Mouse (Mus musculus) heart, embryonic 12.5 days (tissue): ENCODE results near the gene Lmo3. TPM values are rescaled to one million over a fixed set of nuclear protein-coding genes. Genes with fewer than 3 reads are reported as not detected.

Experiments
- ATAC-seq: fragments of 200-750 bp; cut with Nextera tagmentation; 2 replicates; pipeline ENCODE4 v1.8.0; 2017; ENCODE audit warnings: moderate TSS enrichment, moderate library complexity; ENCODE audit not compliant: insufficient number of reproducible peaks, low FRiP score
- H3K27ac ChIP-seq: fragments of 300-500 bp; sonication (generic); 2 replicates; pipeline ENCODE4 v1.5.1; 2016; ENCODE audit warnings: mild to moderate bottlenecking, moderate library complexity; ENCODE audit not compliant: poor library complexity, severe bottlenecking
- H3K27me3 ChIP-seq: fragments of 300-500 bp; sonication (generic); replicated peaks from 2 replicates; pipeline ENCODE4 v1.6.1; 2016; ENCODE audit warnings: mild to moderate bottlenecking, moderate library complexity
- H3K36me3 ChIP-seq: fragments of 300-500 bp; sonication (generic); 2 replicates; pipeline ENCODE4 v1.6.1; 2016; ENCODE audit warnings: mild to moderate bottlenecking, moderate library complexity
- H3K4me1 ChIP-seq: fragments of 300-500 bp; sonication (generic); replicated peaks from 2 replicates; pipeline ENCODE4 v1.6.1; 2016; ENCODE audit warnings: mild to moderate bottlenecking
- H3K4me2 ChIP-seq: fragments of 300-500 bp; sonication (generic); 2 replicates; pipeline ENCODE4 v1.6.1; 2016; ENCODE audit warnings: mild to moderate bottlenecking, moderate library complexity
- H3K4me3 ChIP-seq: fragments of 300-500 bp; sonication (generic); 2 replicates; pipeline ENCODE4 v1.5.1; 2016; ENCODE audit warnings: mild to moderate bottlenecking
- H3K9ac ChIP-seq: fragments of 300-500 bp; sonication (generic); 2 replicates; pipeline ENCODE4 v1.6.1; 2016; ENCODE audit warnings: mild to moderate bottlenecking, moderate library complexity
- H3K9me3 ChIP-seq: fragments of 300-500 bp; sonication (generic); replicated peaks from 2 replicates; pipeline ENCODE4 v1.6.1; 2016; ENCODE audit warnings: mild to moderate bottlenecking, moderate library complexity
- WGBS: fragments of 180-500 bp; shearing (Covaris S2); methylation state at CpG from one replicate; pipeline ENCODE4 v1.1.7; 2016; 5-methylcytosine and 5-hydroxymethylcytosine counted together
- polyA plus RNA-seq: library from polyadenylated mRNA; unstranded; fragments of >200 nt; fragmentation: Nextera tagmentation; extraction: Ambion mirVana; gene quantifications from 2 replicates; pipeline ENCODE4 v1.2.1, GENCODE M21; 2016

The Lmo3 gene
- polyA plus RNA-seq, 1 experiment from 2014 or later, result 1.4 TPM

GRCm38 (mm10) chr6:138371176-138371575 lies 210.6 kb downstream of the Lmo3 start:
- Histone ChIP-seq H3K9me3 (no peaks in the 10 kb centered on the region), H3K9ac (no peak overlapping the region), H3K4me2 (no peak overlapping the region), H3K36me3 (no peaks in the 10 kb centered on the region), H3K27me3 (no peaks in the 10 kb centered on the region), H3K4me1 (no peaks in the 10 kb centered on the region), H3K27ac (no peak overlapping the region), H3K4me3 (no peak overlapping the region)
- WGBS, result 67% methylated on average over 2 of the region's 2 CpGs
- no peak for ATAC-seq

GRCm38 (mm10) chr6:138364111-138364510 lies 217.7 kb downstream of the Lmo3 start:
- H3K4me3 ChIP-seq, result no peak overlapping the region
- H3K27ac ChIP-seq, result no peak overlapping the region
- ATAC-seq, result no peak
- H3K27me3 ChIP-seq, result no peaks in the 10 kb centered on the region
- H3K9me3 ChIP-seq, result no peaks in the 10 kb centered on the region
- no peaks in the 10 kb centered on the region for H3K36me3 ChIP-seq
- no peaks in the 10 kb centered on the region for H3K4me1 ChIP-seq
- no peak overlapping the region for H3K9ac ChIP-seq
- H3K4me2 ChIP-seq, result no peak overlapping the region
- WGBS, result 51% methylated on average over 5 of the region's 5 CpGs

GRCm38 (mm10) chr6:138350587-138351345 lies 231.0 kb downstream of the Lmo3 start:
- Histone ChIP-seq H3K36me3 (no peaks in the 10 kb centered on the region), H3K9ac (no peak overlapping the region), H3K9me3 (no peaks in the 10 kb centered on the region), H3K4me1 (no peaks in the 10 kb centered on the region), H3K27me3 (no peaks in the 10 kb centered on the region), H3K27ac (no peak overlapping the region), H3K4me3 (no peak overlapping the region), H3K4me2 (no peak overlapping the region)
- ATAC-seq, result no peak
- WGBS, result 75% methylated on average over 3 of the region's 3 CpGs

GRCm38 (mm10) chr6:138346558-138346957 lies 235.2 kb downstream of the Lmo3 start:
- Histone ChIP-seq H3K27ac (no peak overlapping the region), H3K9me3 (peaks cover 11% of the 10 kb centered on the region), H3K36me3 (no peaks in the 10 kb centered on the region), H3K4me2 (no peak overlapping the region), H3K27me3 (no peaks in the 10 kb centered on the region), H3K4me3 (no peak overlapping the region), H3K9ac (no peak overlapping the region), H3K4me1 (no peaks in the 10 kb centered on the region)
- no peak for ATAC-seq
- WGBS, result 68% methylated on average over 4 of the region's 4 CpGs

GRCm38 (mm10) chr6:138335858-138336257 lies 245.9 kb downstream of the Lmo3 start:
- Histone ChIP-seq H3K36me3 (no peaks in the 10 kb centered on the region), H3K9me3 (peaks cover 14% of the 10 kb centered on the region; the same call in 1 of the 2 replicates), H3K27me3 (no peaks in the 10 kb centered on the region), H3K4me2 (no peak overlapping the region), H3K4me1 (peaks cover 4% of the 10 kb centered on the region; the same call in 1 of the 2 replicates), H3K27ac (no peak overlapping the region), H3K4me3 (no peak overlapping the region), H3K9ac (no peak overlapping the region)
- no peak for ATAC-seq
- 71% methylated on average over 4 of the region's 4 CpGs for WGBS

GRCm38 (mm10) chr6:138333991-138334390 lies 247.8 kb downstream of the Lmo3 start:
- H3K4me1 ChIP-seq, result peaks cover 4% of the 10 kb centered on the region; the same call in 1 of the 2 replicates
- no peak for ATAC-seq
- no peak overlapping the region for H3K27ac ChIP-seq
- peaks cover 11% of the 10 kb centered on the region; the same call in 1 of the 2 replicates for H3K9me3 ChIP-seq
- no peak overlapping the region for H3K4me3 ChIP-seq
- 69% methylated on average over 7 of the region's 7 CpGs for WGBS
- no peak overlapping the region for H3K9ac ChIP-seq
- no peaks in the 10 kb centered on the region for H3K36me3 ChIP-seq
- no peaks in the 10 kb centered on the region for H3K27me3 ChIP-seq
- H3K4me2 ChIP-seq, result no peak overlapping the region

- Histone ChIP-seq H3K9ac (no peak overlapping the region), H3K27me3 (no peaks in the 10 kb centered on the region), H3K36me3 (no peaks in the 10 kb centered on the region), H3K4me3 (no peak overlapping the region), H3K9me3 (no peaks in the 10 kb centered on the region), H3K4me1 (peaks cover 4% of the 10 kb centered on the region; the same call in 1 of the 2 replicates), H3K27ac (0 out of 2 replicates have a peak overlapping the region, but pooled peaks have one; percentile 6), H3K4me2 (no peak overlapping the region; the same call in 1 of the 2 replicates)
- WGBS, result 36% methylated on average over 3 of the region's 3 CpGs
- no peak for ATAC-seq
These were observed 255.9 kb downstream of the Lmo3 start for GRCm38 (mm10) chr6:138325744-138326400.

- Histone ChIP-seq H3K9me3 (no peaks in the 10 kb centered on the region), H3K36me3 (no peaks in the 10 kb centered on the region), H3K4me1 (peaks cover 4% of the 10 kb centered on the region; the same call in 1 of the 2 replicates), H3K4me2 (no peak overlapping the region), H3K27me3 (no peaks in the 10 kb centered on the region), H3K9ac (no peak overlapping the region), H3K4me3 (no peak overlapping the region), H3K27ac (no peak overlapping the region)
- ATAC-seq, result no peak
- WGBS, result 44% methylated on average over 3 of the region's 3 CpGs
These were observed 256.6 kb downstream of the Lmo3 start for GRCm38 (mm10) chr6:138325145-138325544.

GRCm38 (mm10) chr6:138323325-138323724 lies 258.4 kb downstream of the Lmo3 start:
- H3K9ac ChIP-seq, result no peak overlapping the region
- WGBS, result 86% methylated on average over 14 of the region's 14 CpGs
- H3K4me3 ChIP-seq, result no peak overlapping the region
- H3K27me3 ChIP-seq, result no peaks in the 10 kb centered on the region
- no peak for ATAC-seq
- H3K36me3 ChIP-seq, result no peaks in the 10 kb centered on the region
- H3K4me1 ChIP-seq, result peaks cover 4% of the 10 kb centered on the region; the same call in 1 of the 2 replicates
- H3K4me2 ChIP-seq, result no peak overlapping the region
- no peak overlapping the region for H3K27ac ChIP-seq
- no peaks in the 10 kb centered on the region for H3K9me3 ChIP-seq

GRCm38 (mm10) chr6:138320190-138320737 lies 261.5 kb downstream of the Lmo3 start:
- Histone ChIP-seq H3K36me3 (no peaks in the 10 kb centered on the region), H3K4me1 (no peaks in the 10 kb centered on the region), H3K9me3 (no peaks in the 10 kb centered on the region), H3K4me2 (no peak overlapping the region), H3K27ac (no peak overlapping the region), H3K27me3 (no peaks in the 10 kb centered on the region), H3K9ac (no peak overlapping the region), H3K4me3 (no peak overlapping the region)
- WGBS, result 76% methylated on average over 8 of the region's 8 CpGs
- ATAC-seq, result no peak
